Mouse (Mus musculus): ENCODE data around the gene 2410002F23Rik. TPM values are rescaled to one million over a fixed set of nuclear protein-coding genes. Genes with fewer than 3 reads are reported as not detected.
"Not testable (repeated sequence)": the region's sequence is repeated elsewhere in the genome, so short reads cannot be mapped to it uniquely, and the experiment has no call there.

The 2410002F23Rik gene
- total and polyA plus RNA-seq, 3 experiments: 44.4 to 96.1 (median 67.0) TPM

DNA sequence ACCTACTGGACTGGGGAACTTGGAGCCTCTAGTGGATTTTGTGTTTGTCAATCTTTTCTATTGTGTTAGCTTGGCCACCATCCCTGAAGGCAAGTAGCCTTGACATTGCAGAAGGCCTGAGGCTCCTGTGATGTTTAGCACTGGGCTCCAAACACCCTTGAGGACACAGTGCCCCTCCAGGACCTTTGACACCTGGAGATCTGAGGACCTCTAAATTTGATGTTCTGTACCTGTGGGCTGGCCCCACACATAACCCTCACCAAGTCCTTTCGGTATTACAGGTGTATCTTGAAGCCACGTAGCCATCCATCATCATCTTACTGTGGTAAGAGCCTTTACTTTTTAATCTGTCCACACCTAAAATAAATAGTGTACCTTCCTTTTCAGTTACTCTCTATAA lies 1.4 kb downstream of the 2410002F23Rik start:
- Histone ChIP-seq H3K79me2 (replicated peaks; ENCODE audit: control insufficient read depth, extremely low read depth, insufficient read depth, poor library complexity, severe bottlenecking) (peaks cover 18% of the 10 kb centered on the region), H3K4me2 (ENCODE audit: insufficient read depth, low read depth, poor library complexity, severe bottlenecking) (peak overlapping the region; percentile 79), H3K27me3 (replicated peaks) (no peaks in the 10 kb centered on the region), H3K9me3 (replicated peaks; ENCODE audit: low read length) (no peaks in the 10 kb centered on the region), H3K9ac (ENCODE audit: insufficient read depth, low read depth) (peak overlapping the region; percentile 79; the same call in 1 of the 2 replicates), H3K27ac (ENCODE audit: insufficient read depth, low read depth) (no peak overlapping the region), H3K36me3 (replicated peaks in 1 of 2; ENCODE audit: control insufficient read depth in 1 of 2, insufficient read depth in 1 of 2, low read length in 1 of 2) (peaks cover 33 to 44% of the 10 kb centered on the region in 2 experiments), H3K4me3 (replicated peaks in 1 of 3; ENCODE audit: low read depth in 2 of 3, low read length in 2 of 3, poor library complexity in 1 of 3) (peak overlapping the region in 2 of 3 experiments; percentile 11 to 99), H3K4me1 (ENCODE audit: control insufficient read depth in 1 of 2, insufficient read depth in 2 of 2) (peaks cover 8 to 48% of the 10 kb centered on the region in 2 experiments)
- no peak for DNase-seq (ENCODE audit: extremely low read depth)
- dilution Hi-C loops (cut with MboI; ENCODE audit: extremely low pct_ligation_motif_present, extremely low pct_unique_long_range_greater_than_20kb, low sequenced_read_pairs) (no loop called here), in situ Hi-C loops (cut with MboI; ENCODE audit: low pct_ligation_motif_present, low pct_unique_long_range_greater_than_20kb, low sequenced_read_pairs) (no loop called here)
- TF ChIP-seq MYC (IDR thresholded peaks at IDR 0.05; ENCODE audit: low read depth, low read length) (no peak), CTCF (conservative IDR thresholded peaks at IDR 0.05 in 1 of 2, IDR thresholded peaks at IDR 0.05 in 1 of 2; ENCODE audit: low read depth in 2 of 2, low read length in 2 of 2) (no peak), EP300 (IDR thresholded peaks at IDR 0.05; ENCODE audit: low read length) (no peak), MEF2A (IDR thresholded peaks at IDR 0.05; ENCODE audit: borderline replicate concordance, low read depth, low read length) (no peak), RAD21 (IDR thresholded peaks at IDR 0.05; ENCODE audit: low read depth, low read length) (no peak), TBP (conservative IDR thresholded peaks at IDR 0.05; ENCODE audit: low read depth, low read length) (no peak), NRF1 (IDR thresholded peaks at IDR 0.05; ENCODE audit: low read depth, low read length) (no peak), ZNF384 (IDR thresholded peaks at IDR 0.05; ENCODE audit: low read depth, low read length) (no peak), GABPA (IDR thresholded peaks at IDR 0.05; ENCODE audit: insufficient replicate concordance, low read depth, low read length) (no peak), CHD1 (IDR thresholded peaks at IDR 0.05; ENCODE audit: low read depth, low read length) (no peak), NELFE (IDR thresholded peaks at IDR 0.05; ENCODE audit: low read depth, low read length) (no peak), JUN (IDR thresholded peaks at IDR 0.05; ENCODE audit: insufficient read depth, low read depth, low read length) (no peak), MAX (IDR thresholded peaks at IDR 0.05; ENCODE audit: low read length) (no peak), POLR2A (IDR thresholded peaks at IDR 0.05; ENCODE audit: low read depth, low read length) (no peak), RCOR1 (conservative IDR thresholded peaks at IDR 0.05; ENCODE audit: low read depth, low read length) (no peak), SMC3 (IDR thresholded peaks at IDR 0.05; ENCODE audit: low read depth, low read length) (no peak), UBTF (IDR thresholded peaks at IDR 0.05; ENCODE audit: low read depth, low read length) (no peak), USF2 (conservative IDR thresholded peaks at IDR 0.05; ENCODE audit: low read depth, low read length) (no peak), USF1 (IDR thresholded peaks at IDR 0.05; ENCODE audit: low read depth, low read length) (no peak)

DNA sequence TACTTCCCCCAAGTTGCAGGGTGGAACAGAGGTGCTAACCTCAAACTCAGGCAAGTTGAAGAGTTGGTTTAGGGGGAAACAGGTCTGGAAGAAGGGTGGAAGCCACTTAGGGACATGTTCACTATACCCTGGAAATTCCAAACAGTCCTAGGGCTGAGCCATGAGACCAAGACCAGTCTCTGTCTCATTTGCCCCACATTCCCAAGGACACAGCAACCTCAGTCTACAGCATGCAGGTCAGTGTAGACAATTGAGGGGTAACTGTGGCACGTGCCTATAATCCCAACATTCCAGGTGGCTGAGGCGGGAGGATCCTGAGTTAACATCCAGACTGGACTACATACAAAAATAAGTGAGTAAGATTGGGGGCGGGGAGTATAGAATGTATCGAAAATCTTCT lies 2.7 kb downstream of the 2410002F23Rik start:
- Histone ChIP-seq H3K4me3 (replicated peaks in 1 of 3; ENCODE audit: low read depth in 2 of 3, low read length in 2 of 3, poor library complexity in 1 of 3) (no peak overlapping the region), H3K4me2 (ENCODE audit: insufficient read depth, low read depth, poor library complexity, severe bottlenecking) (no peak overlapping the region), H3K27me3 (replicated peaks) (no peaks in the 10 kb centered on the region), H3K9me3 (replicated peaks; ENCODE audit: low read length) (no peaks in the 10 kb centered on the region), H3K9ac (ENCODE audit: insufficient read depth, low read depth) (no peak overlapping the region), H3K79me2 (replicated peaks; ENCODE audit: control insufficient read depth, extremely low read depth, insufficient read depth, poor library complexity, severe bottlenecking) (peaks cover 18% of the 10 kb centered on the region), H3K4me1 (ENCODE audit: control insufficient read depth in 1 of 2, insufficient read depth in 2 of 2) (peaks cover 12 to 61% of the 10 kb centered on the region in 2 experiments), H3K27ac (ENCODE audit: insufficient read depth, low read depth) (no peak overlapping the region), H3K36me3 (replicated peaks in 1 of 2; ENCODE audit: control insufficient read depth in 1 of 2, insufficient read depth in 1 of 2, low read length in 1 of 2) (peaks cover 36 to 54% of the 10 kb centered on the region in 2 experiments)
- in situ Hi-C loops (cut with MboI; ENCODE audit: low pct_ligation_motif_present, low pct_unique_long_range_greater_than_20kb, low sequenced_read_pairs) (no loop called here), dilution Hi-C loops (cut with MboI; ENCODE audit: extremely low pct_ligation_motif_present, extremely low pct_unique_long_range_greater_than_20kb, low sequenced_read_pairs) (no loop called here)
- TF ChIP-seq BHLHE40 (IDR thresholded peaks at IDR 0.05; ENCODE audit: low read depth, low read length) (no peak), POLR2AphosphoS2 (IDR thresholded peaks at IDR 0.05; ENCODE audit: low read depth, low read length) (no peak), JUN (IDR thresholded peaks at IDR 0.05; ENCODE audit: insufficient read depth, low read depth, low read length) (no peak), E2F4 (IDR thresholded peaks at IDR 0.05; ENCODE audit: insufficient replicate concordance, low read depth, low read length) (no peak), NELFE (IDR thresholded peaks at IDR 0.05; ENCODE audit: low read depth, low read length) (no peak), JUND (conservative IDR thresholded peaks at IDR 0.05; ENCODE audit: low read depth, low read length) (no peak), MYC (IDR thresholded peaks at IDR 0.05; ENCODE audit: low read depth, low read length) (no peak), SMC3 (IDR thresholded peaks at IDR 0.05; ENCODE audit: low read depth, low read length) (no peak), ELF1 (IDR thresholded peaks at IDR 0.05; ENCODE audit: low read depth, low read length) (no peak), MAFK (IDR thresholded peaks at IDR 0.05; ENCODE audit: insufficient replicate concordance, low read length) (no peak), MAZ (IDR thresholded peaks at IDR 0.05; ENCODE audit: low read depth, low read length) (no peak)
- DNase-seq (ENCODE audit: extremely low read depth): no peak

DNA sequence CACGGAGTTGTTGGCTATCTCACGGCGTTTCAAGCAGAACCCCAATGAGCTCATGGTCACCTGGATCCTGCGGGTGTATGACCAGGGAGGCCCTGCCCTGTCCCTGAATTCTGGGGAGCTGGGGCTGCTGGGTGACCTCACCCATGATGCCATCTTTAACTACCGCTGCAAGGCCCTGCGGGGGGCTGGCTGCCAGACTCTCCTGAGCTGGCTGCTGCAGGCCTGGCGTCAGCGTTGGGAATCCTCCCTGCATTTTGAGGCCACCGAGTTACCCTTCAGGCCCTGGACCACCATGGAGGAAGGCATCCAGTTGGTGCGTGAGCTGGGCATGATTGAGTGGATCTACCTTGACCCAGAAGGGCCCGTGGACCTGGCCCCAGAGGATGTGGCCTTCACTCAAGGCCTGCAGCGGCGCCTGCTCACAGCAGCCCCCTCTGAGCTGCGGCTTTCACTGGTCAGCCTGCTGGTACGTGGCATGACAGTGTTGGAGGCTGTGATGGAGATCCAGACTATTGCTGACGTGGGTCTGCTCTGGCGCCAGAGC lies 4.3 kb downstream of the 2410002F23Rik start:
- H3K27me3 ChIP-seq (replicated peaks); H3K4me2 ChIP-seq (ENCODE audit: insufficient read depth, low read depth, poor library complexity, severe bottlenecking); H3K9me3 ChIP-seq (replicated peaks; ENCODE audit: low read length); H3K4me3 ChIP-seq (replicated peaks in 1 of 3; ENCODE audit: low read depth in 2 of 3, low read length in 2 of 3, poor library complexity in 1 of 3); in situ Hi-C loops (cut with MboI; ENCODE audit: low pct_ligation_motif_present, low pct_unique_long_range_greater_than_20kb, low sequenced_read_pairs); dilution Hi-C loops (cut with MboI; ENCODE audit: extremely low pct_ligation_motif_present, extremely low pct_unique_long_range_greater_than_20kb, low sequenced_read_pairs); H3K9ac ChIP-seq (ENCODE audit: insufficient read depth, low read depth); DNase-seq (ENCODE audit: extremely low read depth); H3K27ac ChIP-seq (ENCODE audit: insufficient read depth, low read depth): not testable (repeated sequence)
- Histone ChIP-seq H3K4me1 (ENCODE audit: control insufficient read depth in 1 of 2, insufficient read depth in 2 of 2) (peaks cover 15 to 70% of the 10 kb centered on the region in 2 experiments), H3K36me3 (replicated peaks in 1 of 2; ENCODE audit: control insufficient read depth in 1 of 2, insufficient read depth in 1 of 2, low read length in 1 of 2) (peaks cover 36 to 54% of the 10 kb centered on the region in 2 experiments), H3K79me2 (replicated peaks; ENCODE audit: control insufficient read depth, extremely low read depth, insufficient read depth, poor library complexity, severe bottlenecking) (peaks cover 14% of the 10 kb centered on the region)

Data from CH12.LX (cell line).